Mouse (Mus musculus) effector memory CD4-positive, alpha-beta T cell, adult 5 months (primary cell): ENCODE results near the gene Tspan32. TPM values are rescaled to one million over a fixed set of nuclear protein-coding genes. Genes with fewer than 3 reads are reported as not detected.

Experiments used
- polyA plus RNA-seq: library from polyadenylated mRNA; unstranded; fragments of 100-300 nt; shearing (Covaris generic); gene quantifications from one replicate; pipeline ENCODE4 v1.2.1, GENCODE M21; 2017

Gene Tspan32
- 96.9 TPM for polyA plus RNA-seq

DNA sequence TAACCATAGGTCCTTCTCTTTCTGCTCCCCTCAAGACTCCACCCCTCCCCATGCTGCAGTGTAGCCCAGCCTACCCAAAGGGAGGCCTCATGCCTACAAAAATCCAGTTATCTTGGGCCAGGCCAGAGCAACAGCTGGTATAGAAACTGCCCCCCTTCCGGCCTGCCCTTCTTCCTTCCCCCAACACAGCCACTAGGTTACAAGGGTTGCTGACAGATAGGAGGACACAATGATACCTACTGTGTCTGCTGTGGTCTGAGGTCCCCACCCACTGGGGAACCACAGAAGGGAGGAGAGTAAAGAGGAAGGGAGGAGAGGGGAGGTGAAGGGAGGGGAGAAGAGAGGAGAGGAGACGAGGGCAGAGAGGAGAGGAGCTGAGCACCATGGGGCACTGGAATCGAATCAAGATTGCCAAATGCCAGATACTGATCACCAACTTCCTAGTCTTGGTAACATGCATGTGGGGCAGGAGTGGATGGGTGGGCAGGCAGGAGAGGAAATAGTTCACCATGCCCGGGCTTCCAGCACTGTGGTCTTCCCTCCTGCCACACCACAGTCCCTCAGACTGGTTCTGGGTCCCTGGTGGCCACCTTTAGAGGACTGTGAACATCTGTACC is at the start of gene Tspan32:
TSS of gene Tspan32 (plus strand) at position 320 of the 617 bp plus-strand sequence.

DNA sequence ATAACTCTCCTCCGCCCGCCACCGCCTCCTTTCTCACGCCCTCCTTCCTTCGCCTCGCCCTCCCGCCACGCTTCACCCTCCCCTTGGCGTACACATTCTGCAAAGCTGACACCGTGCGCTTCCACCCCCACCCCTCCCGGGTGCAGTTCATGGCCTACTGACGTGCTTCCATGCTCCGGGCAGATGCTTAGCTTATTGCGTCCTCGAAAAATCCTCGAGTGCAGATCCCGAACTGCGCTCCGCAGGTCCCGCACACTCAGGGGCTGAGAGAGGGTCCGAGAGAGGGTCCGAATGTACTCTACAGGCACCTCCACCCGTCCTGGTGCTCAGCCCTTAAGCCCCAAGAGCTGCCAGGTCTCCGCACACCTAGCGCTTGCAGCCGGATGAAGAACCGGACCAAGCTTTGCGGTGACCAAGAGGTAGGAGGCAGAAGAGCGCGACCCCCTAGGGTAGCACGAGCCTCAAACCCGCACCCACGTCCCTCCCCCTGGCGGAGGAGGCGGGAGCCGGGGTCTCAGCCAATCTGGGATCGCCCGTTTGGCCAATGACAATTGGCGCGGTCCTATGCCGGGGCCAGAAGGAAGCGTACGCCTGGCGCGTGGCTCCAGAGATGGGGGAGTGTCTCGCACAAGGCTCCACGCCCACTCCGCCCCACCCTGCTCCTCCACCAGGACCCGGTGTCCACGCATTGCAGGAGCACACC is 35.9 kb upstream of the Tspan32 start, which contains the start of gene Ascl2:
TSS of gene Ascl2 (minus strand) at position 456 of the 703 bp plus-strand sequence.

DNA sequence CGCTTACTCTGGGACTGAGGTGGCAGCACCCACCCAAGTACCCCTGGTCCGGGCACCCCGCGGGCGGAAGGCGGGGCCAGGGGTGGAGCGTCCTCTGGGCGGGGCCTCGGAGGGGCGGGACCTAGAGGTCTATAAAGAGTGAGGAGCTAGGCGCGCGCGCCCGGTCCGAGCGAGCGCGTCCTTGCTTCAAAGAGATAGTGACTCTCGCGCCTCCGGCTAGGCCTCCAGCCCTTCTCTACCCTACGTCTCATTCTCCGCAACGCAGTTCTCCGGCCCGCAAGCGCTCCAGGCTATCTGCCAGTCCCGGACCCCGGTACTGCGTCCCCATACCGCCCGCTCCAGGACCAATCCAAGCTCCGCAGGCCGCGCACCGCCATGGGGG is 47.8 kb downstream of the Tspan32 start, which contains the start of gene Cd81:
TSS of gene Cd81 (plus strand) at position 114 of the 382 bp plus-strand sequence.

DNA sequence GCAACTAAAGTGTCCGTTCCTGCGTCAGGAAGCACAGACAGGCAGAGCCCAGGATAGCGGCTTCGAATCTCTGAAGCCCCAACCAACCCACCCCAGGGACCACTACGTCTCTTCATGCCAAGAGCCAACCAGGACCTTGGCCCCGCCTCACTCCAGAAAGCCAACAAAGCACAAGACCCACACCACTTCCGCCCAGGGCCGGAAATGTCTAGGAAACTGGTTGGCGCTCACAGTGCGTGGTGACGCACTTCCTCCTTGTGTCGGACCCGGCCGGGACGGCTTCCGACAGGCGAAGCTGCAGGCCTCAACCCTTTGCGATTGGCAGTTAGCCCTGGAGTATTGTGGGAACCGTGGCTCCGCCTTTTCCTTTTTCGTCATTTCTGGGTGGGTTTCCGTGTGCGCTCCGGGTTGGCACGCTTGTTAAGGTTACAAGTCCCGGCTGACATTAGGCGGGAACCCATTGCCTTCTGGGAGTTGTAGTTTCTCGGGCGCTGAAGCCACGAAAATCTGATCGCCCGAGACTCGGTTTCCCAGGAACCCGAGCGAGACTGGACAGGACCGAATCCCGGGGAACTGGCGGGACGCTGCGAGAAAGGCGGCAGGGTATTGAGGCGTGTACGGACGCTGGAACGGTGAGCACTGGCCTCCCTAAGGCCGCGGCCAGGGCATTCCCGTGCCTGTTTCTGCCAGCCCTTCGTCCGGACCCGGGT is 64.2 kb downstream of the Tspan32 start, which contains the start of gene Tssc4:
TSS of gene Tssc4 (plus strand) at position 368 of the 710 bp plus-strand sequence.

Other genes starting within 250 kb of the Tspan32 start
- not detected for gene Th, start 73.9 kb upstream of the Tspan32 start, polyA plus RNA-seq
- gene Ascl2, start 35.8 kb upstream of the Tspan32 start, polyA plus RNA-seq = 0.31 TPM
- 28.6 TPM for gene Cd81, start 47.7 kb downstream of the Tspan32 start, polyA plus RNA-seq
- 18.9 TPM for gene Tssc4, start 64.2 kb downstream of the Tspan32 start, polyA plus RNA-seq
- gene Trpm5, start 89.6 kb downstream of the Tspan32 start, polyA plus RNA-seq = not detected
- not detected for gene Kcnq1, start 101.3 kb downstream of the Tspan32 start, polyA plus RNA-seq